Mouse (Mus musculus) CH12F3 (cell line): ENCODE data around the gene Usp36.
"Not testable (repeated sequence)": the region's sequence is repeated elsewhere in the genome, so short reads cannot be mapped to it uniquely, and the experiment has no call there.

Experiments used
- in situ Hi-C: fragments of 300-500 bp; cut with MboI; formaldehyde crosslinking; loops from 2 replicates; pipeline ENCODE4 v1.14.3; 2020; ENCODE audit warnings: low sequenced_read_pairs

Gene Usp36

DNA sequence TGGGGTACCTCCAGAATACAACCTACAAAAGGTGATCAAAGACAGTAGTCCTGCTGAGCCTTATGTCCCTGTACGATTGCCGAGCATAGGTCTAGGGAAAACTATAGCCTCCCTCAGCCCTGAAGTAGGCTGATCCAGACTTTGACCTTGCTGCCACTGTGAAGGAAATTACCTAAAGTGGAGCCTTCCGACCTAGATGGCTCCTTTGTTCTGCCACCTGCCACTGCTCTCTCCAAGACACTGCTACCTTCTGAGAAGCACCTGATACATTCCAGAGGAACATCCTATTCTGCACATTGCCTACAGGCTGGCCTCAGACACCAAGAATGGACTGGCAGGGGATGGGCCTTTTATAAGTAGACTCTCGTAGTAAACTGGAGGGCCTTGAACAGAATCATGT lies 13.9 kb upstream of the Usp36 start:
- in situ Hi-C loops, result not testable (repeated sequence)

DNA sequence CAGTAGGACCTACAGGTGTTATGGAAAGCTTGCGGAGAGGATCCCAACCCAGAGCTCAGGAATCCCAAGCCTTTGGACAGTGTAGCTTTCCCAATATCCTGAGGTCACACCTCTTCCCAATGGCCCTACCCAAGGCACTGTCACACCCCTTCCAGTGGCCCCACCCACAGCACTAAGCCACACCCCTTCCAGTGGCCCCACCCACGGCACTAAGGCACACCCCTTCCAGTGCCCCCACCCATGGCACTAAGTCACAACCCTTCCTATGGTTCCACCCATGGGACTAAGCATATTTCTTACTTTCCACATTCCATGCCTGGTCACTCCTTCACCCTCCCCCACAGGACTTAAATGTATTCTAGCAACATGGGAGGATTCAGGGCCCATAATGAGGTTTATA lies 8.8 kb upstream of the Usp36 start:
- in situ Hi-C loops, result no loop called here

DNA sequence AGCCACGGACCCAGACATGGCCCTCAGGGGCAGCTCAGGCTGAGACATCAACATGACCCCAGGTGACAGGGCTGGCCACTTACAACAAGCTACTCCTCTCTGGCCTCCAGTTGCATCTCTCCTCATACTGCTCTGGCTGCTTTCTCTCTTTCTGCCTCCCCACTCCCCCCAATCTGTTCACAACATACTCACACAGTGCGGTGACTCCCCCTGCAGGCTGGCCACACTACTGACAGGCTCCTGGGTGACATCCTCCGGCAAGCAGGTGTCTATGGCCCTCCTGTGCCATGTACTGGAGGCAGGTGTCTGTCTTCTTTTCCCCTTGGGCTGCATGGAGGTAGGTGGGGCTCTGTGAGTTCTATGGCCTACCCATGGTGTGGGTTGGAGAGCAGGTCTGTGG lies 7.9 kb upstream of the Usp36 start:
- in situ Hi-C loops, result no loop called here

DNA sequence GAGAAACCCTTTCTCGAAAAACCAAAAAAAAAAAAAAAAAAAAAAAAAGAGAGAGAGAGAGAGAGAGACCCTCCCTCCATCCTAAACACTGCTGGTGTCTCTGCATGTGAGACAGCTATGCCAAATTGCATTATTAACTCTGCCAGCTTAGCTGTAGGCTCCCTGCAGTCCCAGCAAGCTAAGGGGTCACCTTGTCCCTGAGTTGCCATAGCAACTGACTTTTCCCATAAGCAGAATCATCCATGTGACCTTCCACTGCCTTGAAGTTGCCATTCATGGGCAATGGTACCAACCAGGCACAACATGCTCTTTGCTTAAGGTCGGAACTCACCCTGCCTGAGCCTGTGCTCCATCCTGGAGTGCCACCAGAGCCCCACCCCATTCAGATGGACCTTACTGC lies 5.0 kb upstream of the Usp36 start:
- in situ Hi-C loops, result no loop called here

DNA sequence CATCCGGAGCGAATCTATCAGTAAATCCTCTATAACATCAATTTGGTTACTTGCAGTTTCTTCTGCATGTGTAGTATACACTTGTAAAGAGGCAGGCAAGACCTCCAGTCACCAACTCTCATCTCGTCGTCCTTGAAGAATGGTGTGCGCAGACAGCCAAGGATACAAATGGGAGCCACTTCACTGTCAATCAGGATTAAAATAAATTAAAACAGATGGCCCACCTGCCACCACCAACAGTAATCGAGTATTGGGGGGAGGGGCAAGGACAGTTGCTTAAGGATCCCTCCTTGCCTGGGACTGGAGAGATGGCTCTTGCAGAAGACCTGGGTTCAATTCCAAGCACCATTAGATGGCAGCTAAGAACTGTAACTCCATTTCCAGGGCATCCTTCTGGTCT lies 2.6 kb upstream of the Usp36 start:
- in situ Hi-C loops, result no loop called here

DNA sequence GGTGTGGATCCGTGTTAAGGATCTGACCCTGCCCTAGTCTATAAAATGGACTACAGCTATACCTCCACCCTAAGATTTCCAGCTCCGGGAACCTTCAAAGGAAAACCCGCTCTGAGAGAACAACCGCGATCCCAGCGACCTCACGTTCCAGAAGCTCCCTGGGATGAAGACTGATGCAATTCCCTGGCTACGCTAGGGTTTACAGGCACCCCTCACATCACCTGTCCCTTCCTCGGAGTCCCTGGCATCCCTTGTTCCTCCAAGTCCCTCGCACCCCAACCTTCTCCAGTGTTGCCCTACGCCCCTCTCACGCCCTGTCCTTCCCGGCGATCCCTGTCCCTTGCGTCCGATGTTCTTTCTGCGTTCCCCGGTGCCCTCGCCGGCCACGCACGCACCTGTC lies 482 bp downstream of the Usp36 start:
- in situ Hi-C loops, result no loop called here

DNA sequence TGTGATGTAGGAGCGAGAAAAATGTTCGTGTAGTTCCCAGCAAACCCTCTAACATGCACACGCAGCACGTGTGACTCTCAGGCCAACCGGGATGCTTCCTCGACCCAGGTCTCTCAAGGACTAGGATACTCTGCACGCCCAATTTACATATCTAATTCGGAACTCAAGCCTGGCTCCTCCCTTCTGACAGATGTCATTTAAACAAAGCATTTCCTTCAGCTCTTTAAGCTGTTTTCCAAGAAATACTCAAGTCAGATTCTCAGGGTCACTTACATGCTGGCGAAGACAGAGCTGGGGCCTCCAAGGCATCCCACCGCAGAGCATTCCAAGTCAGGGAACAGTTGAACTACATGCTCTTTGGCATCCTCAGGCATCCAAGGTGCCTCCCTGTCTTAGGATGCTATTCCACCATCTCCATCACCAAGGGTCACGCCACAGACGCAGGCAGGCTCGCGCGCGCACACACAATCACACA lies 970 bp downstream of the Usp36 start:
- in situ Hi-C loops, result no loop called here

DNA sequence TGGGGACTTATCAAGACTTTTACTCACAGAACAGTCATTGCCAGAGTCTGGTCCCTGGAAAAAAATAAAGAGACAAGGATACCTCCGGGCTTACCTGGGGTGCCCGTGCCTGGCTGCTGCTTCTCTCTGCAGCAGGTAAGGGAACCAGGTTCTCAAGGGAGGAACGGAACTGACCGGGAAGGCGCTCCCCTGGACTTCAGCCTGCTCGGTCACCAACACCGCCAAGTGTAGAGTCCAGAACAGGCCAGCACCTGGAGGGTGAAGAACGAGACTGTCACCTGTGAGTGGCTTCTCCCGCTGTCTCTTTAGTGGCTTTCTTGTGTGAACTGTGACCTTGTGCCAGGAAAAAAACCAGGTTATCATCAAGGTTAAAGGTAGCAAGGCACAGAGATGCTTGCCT lies 2.5 kb downstream of the Usp36 start:
- in situ Hi-C loops, result no loop called here

DNA sequence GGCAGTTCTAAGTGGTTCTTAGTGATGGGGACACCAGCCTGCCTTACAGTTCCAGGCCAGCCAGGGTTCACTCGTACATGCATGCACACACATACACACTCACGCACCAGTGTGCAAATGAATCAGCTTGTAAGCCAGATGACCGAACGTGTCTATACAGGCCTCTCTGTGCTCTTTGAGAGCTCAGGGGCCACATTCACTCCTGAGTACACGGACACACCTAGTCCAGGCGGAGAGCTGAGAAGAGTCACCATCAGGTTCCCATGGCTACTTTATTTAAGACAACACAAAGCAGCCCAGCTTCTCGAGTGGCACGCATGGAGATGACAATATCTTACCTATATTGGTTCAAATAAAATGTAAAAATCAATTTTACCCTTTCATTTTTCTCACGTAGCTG lies 3.6 kb downstream of the Usp36 start:
- in situ Hi-C loops, result no loop called here

DNA sequence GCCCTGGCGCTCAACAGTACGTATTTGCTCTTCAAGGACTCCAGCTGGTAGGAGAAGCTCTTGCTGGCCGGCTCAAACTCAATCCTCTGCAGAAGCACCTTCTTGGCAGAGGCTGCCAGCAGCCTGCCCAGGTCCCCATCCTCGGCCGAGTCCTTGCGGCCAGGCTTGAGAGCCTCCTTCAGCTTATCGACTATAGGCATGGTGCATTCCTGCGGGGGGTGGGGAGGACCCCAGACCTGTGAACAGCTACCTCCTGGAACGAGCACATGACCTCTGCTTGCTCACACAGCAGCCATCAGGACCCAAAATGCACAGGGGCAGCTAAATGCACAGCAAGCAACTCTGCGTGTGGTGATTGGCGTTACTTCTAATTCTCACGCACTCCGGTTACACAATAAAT lies 4.3 kb downstream of the Usp36 start:
- in situ Hi-C loops, result no loop called here

DNA sequence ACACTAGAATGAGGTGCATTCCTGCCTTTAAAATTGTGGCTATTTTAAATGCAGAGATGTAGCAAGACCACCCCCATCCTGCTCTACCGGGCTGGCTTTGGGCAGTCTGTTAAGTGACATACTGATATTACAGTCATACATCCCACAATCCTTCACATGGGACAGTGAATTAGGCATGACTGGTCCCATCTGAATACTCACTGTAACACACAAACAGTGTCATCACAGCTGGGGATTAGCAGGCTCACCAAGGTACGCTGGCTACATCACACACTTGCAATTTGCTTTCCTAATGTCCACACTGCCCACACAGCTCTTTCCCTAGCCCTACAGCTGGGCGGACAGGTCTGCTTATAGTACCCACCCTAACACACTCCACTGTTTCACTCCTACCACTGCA lies 9.8 kb downstream of the Usp36 start:
- in situ Hi-C loops, result no loop called here

DNA sequence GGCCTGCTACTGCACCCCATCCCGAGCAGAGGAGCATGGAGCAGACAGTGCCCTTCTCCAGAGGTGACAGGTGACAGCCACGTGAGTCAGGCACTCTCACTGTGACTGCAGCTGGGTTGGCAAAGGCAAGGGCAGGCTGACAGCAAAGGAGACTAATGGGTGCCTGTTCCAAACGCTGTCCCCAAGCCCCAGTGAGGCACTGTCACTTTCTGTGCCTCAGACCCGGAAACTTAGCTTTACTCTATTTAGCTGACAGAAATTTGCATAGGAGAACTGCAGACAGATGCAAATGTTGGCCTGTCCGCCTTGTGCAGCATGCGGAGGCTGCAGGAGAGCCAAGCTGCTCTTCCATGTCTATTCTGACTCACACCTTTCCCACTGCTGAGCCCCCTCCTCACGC lies 13.7 kb downstream of the Usp36 start:
- in situ Hi-C loops, result no loop called here

DNA sequence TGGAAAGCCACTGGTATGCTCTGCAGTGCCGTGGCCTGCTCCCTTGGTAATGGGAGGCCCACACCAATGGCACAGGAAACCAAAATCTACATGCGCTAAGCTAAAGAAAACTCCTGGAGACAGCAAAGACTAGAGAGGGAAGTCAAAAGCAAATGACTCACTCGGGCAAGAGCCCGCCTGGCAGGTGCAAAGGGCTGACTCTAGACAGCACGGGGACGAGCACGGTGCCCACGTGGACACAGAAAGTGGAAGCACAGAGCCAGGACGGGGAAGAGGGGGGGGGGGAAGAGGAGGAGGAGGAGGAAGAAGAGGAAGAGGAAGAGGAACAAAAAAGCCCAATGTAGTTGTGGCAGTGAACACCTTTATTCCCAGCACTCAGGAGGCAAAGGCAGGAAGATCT lies 15.0 kb downstream of the Usp36 start:
- in situ Hi-C loops, result no loop called here

DNA sequence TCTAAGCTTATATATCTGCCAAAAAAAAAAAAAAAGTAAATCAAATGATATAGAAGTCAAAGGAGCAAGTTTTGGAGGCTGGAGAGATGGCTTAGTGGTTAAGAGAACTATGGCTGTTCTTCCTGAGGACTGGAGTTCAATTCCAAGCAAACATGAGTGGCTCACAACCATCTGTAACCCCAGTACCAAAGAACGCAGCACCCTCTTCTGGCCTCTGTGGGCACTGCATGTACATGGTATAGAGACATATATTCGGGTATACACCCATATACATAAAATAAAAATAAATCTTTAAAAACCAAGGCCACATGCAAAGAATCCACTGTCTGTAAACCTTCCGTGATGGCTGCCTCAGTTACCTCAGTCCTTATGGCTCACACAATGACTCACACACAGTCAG lies 20.2 kb downstream of the Usp36 start:
- in situ Hi-C loops, result no loop called here

DNA sequence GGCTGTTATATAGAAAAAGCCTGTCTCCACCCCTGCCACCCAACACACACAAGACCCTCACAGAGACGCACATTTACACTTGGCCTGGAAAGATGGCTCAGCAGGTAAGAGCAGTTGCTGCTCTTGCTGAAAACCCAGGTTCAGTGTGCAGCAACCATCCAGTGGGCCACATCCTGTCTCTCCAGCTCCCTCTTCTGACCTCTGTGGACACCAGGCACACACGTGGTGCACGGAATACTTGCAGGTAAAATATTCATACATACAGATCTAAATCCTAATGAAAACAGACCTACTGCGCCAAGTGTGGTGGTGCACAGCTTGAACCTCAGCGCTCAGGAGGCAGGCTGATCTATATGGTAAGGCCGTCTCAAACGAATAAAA lies 23.4 kb downstream of the Usp36 start:
- in situ Hi-C loops, result no loop called here

DNA sequence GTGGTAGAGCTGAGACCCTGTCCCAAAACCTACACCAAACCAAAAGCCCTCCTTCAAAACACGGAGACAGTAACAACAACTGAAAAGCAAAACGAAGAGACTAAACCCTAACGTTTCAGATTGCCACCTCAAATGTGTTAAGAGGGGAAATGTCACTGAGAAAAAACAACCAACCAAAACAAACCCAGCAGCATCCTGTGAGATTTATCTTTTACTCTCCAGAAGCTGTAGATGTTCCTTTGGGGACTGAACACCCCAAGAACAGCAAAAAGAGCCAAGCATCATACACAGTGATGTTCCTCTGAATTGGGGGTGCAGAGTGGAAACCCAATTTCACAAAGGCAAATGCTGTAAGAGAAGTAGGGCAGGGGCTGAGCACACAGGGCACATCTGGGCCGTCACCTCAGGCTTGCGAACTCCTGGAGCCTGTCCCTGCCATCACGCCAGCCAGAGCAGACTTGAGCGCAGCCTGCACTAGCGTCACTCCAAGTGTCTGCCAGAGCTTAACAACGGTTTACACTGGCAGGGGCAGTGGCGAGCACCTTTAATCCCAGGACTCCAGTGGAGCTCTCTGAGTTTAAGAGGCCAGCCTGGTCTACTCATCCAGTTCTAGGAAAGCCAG lies 23.9 kb downstream of the Usp36 start:
- in situ Hi-C loops, result no loop called here

DNA sequence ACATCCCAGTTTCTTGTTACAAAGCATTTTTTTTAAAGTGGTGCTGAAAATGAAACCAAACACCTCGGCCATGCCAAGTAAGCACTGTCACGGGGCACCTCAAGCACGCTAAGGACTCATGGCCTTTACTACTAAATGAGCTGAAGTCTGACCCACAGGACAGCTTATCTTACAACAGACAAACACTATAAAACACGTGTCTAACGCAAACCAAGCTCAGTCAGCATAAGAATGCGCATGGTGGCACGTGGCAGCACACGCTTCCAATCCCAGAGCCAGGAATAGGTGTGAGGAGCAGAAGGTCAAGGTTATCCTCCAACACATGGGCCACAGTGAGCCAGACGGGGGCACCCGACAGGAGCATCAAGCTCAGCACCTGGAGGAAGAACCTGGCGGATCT lies 24.4 kb downstream of the Usp36 start:
- in situ Hi-C loops, result no loop called here

DNA sequence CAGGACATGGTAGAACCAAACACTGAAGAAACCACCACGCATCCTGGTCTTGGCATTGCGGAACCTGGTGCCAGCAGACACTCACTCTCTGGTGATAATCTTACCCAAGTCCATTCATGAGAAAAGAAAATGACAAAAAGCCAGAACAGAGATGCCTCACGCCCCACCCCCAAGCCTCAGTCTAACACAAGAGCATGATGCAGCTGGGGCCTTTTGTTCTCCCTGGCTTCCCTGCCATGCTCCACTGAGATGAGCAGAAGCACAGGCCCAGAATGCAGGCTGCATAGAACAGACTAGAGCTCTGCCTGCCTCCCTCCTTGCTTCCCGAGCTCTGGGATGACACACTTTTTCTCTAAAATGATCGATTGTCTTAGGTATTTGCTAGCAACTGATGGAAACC lies 26.9 kb downstream of the Usp36 start:
- in situ Hi-C loops, result no loop called here

DNA sequence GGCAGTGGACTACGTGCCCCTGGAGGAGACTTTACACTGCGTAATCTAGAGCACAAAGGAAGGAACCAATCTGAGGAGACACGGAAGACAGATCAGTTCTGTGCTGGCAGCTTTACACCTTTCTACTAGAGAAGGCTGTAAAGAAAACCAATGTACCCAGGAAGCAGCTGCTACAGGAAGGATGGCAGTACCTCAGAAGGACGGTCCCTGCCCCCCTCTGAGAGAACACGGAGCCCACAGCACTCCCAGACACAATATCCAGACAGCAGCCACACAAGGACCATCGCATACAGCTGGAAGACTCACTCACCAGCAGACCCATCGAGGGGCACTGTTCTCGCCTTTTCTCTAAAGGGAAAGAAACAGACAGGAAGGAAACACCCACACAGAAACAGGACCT lies 30.0 kb downstream of the Usp36 start:
- in situ Hi-C loops, result no loop called here

DNA sequence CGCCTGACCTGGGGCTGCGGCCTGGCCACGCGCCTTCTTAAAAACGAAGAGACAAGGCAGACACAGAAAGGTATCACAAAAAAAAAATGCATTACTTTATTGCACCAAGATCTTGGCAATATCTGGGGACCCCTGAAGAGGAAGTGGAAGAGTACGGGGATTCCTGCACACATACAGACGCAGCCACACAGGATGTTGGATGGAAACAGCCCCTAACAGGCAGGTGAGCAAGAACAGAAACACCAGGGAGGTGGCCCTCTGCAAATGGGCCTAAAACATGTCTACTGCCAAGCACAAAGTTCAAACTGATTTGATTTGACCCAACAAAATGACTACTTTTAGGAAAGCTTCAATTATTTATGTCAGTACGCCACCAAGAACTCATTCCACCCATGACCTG lies 30.5 kb downstream of the Usp36 start:
- in situ Hi-C loops, result no loop called here

DNA sequence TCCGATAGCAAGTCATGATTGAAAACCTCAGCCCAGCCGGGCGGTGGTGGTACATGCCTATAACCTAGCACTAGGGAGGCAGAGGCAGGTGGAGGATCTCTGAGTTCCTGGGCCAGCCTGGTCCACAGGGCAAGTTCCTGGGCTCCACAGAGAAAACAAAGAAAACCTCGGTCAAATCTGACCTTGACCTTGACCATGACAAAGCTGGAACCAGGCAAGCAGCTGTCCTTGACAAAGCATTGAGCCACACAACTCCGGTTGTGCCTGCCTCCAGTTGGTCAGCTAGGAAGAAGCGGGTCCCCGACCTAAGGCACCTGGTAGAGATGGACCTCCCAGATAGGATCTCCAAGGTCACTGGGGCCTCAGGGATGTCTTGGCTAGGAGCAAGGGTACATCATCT lies 33.7 kb downstream of the Usp36 start:
- in situ Hi-C loops, result no loop called here

DNA sequence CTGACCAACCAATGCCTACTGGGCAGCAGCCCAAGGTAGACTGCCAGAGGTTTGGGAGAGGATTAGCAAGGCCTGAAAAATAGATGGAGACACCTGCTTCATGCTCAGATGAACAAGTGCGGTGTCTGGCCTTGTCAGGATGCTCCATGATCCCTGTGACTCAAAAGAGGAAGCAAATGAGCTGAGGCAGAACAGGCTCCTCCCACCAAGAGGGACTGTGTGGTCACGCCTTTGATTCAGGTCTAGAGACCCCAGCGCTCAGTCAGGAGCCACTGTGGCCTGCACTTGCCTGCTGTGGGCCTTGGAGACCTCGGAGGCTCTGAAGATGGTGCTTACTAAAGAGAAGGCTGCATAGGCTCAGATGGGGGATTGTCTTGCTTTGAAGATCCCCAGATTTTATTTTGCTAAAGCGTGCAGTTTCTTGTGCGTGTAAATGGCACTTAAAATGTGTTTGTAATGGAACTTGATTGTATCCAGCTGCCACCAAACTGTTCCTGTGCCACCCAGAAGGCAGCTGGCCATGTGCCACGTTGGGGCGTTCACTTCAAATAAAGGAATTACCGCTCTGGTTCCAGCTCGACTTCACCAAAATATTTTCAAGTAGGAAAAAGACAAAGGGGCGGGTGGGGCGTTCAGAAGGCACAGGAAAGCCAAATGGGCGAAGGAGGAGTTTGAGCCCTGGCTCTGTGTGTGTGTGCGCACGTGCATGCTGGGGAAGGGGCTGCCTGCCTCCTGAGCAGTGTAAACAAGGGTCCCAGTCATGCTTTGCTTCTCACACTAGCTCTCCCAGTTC lies 35.7 kb downstream of the Usp36 start:
- in situ Hi-C loops, result no loop called here
